Mouse (Mus musculus) limb, embryonic 10.5 days (tissue): ENCODE measurements around the gene 1110017D15Rik. TPM values are rescaled to one million over a fixed set of nuclear protein-coding genes. Genes with fewer than 3 reads are reported as not detected.
A peak's percentile ranks its signal among the peaks of the same experiment; 100 is the strongest.

Source experiments
- DNase-seq: peaks from one replicate; pipeline ENCODE4 v3.0.0-alpha.2; 2017; ENCODE audit warnings: low spot score
- H3K27ac ChIP-seq: fragments of 300-500 bp; sonication (generic); 2 replicates; pipeline ENCODE4 v1.5.1; 2016; ENCODE audit warnings: mild to moderate bottlenecking
- H3K27me3 ChIP-seq: fragments of 300-500 bp; sonication (generic); 2 replicates; pipeline ENCODE4 v1.6.1; 2016; ENCODE audit warnings: low read depth, mild to moderate bottlenecking; ENCODE audit not compliant: poor library complexity, severe bottlenecking
- H3K36me3 ChIP-seq: fragments of 300-500 bp; sonication (generic); 2 replicates; pipeline ENCODE4 v1.6.1; 2016; ENCODE audit warnings: mild to moderate bottlenecking, moderate library complexity
- H3K4me1 ChIP-seq: fragments of 300-500 bp; sonication (generic); 2 replicates; pipeline ENCODE4 v1.6.1; 2016
- H3K4me3 ChIP-seq: fragments of 300-500 bp; sonication (generic); 2 replicates; pipeline ENCODE4 v1.5.1; 2016; ENCODE audit warnings: mild to moderate bottlenecking, moderate library complexity
- H3K9me3 ChIP-seq: fragments of 300-500 bp; sonication (generic); replicated peaks from 2 replicates; pipeline ENCODE4 v1.6.1; 2016; ENCODE audit warnings: mild to moderate bottlenecking
- WGBS: fragments of 180-500 bp; shearing (Covaris S2); methylation state at CpG from one replicate; pipeline ENCODE4 v1.1.7; 2016; 5-methylcytosine and 5-hydroxymethylcytosine counted together
- polyA plus RNA-seq: library from polyadenylated mRNA; unstranded; fragments of >200 nt; fragmentation: Nextera tagmentation; extraction: Ambion mirVana; gene quantifications from 2 replicates; pipeline ENCODE4 v1.2.1, GENCODE M21; 2016

1110017D15Rik gene
- polyA plus RNA-seq, 1 experiment from 2014 or later = 4.3 TPM

DNA sequence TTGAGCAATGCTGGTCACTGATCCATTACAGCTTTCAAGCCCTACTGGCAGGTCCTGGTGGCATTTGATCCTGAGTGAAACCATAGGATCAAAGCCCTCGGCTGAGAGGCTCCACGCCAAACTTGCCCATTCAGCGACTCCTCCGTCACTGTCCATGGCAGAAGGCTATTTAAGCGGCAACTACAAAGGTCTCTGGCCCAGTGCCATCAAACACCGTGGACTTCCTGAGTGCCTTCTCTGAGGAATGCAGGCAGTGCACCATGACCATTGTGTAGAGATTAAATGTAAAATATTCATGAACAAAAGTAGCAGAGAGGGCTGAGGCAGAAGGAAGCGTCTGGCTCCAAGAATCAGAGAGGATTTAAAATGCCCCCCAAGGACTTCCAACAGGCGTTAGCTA lies 10.9 kb upstream of the 1110017D15Rik start:
- H3K4me1 ChIP-seq = no peaks in the 10 kb centered on the region; the same call in 1 of the 2 replicates
- no peak overlapping the region for H3K4me3 ChIP-seq
- H3K27ac ChIP-seq = no peak overlapping the region
- 37% methylated on average over 8 of the region's 8 CpGs for WGBS
- no peaks in the 10 kb centered on the region for H3K9me3 ChIP-seq
- H3K27me3 ChIP-seq = peaks cover 42% of the 10 kb centered on the region; the same call in 1 of the 2 replicates
- H3K36me3 ChIP-seq = no peaks in the 10 kb centered on the region
- no peak for DNase-seq

GRCm38 (mm10) chr4:41527076-41527475 lies 9.9 kb upstream of the 1110017D15Rik start:
- 47% methylated on average over 13 of the region's 13 CpGs for WGBS
- Histone ChIP-seq H3K27ac (no peak overlapping the region), H3K36me3 (no peaks in the 10 kb centered on the region), H3K9me3 (no peaks in the 10 kb centered on the region), H3K4me3 (no peak overlapping the region), H3K4me1 (no peaks in the 10 kb centered on the region; the same call in 1 of the 2 replicates), H3K27me3 (peaks cover 48% of the 10 kb centered on the region; the same call in 1 of the 2 replicates)
- no peak for DNase-seq

DNA sequence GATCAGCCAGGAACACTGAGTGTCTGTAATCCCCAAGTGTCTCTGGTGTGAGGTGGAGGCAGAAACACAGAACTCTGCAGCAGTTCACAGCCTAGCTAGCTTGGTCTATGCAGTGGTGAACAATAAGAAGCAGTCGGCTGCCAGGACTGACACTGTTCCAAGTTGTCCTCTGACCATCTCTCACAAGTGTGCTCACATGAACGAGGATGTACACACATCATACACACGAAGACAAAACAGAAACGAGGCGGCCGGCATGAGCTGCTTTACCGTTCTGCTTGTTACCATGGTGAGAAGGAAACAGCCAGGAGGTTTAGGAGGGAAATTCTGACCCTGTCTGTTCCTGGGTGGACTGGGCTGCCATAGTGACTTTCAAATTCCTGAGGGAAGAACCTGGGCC lies 9.4 kb upstream of the 1110017D15Rik start:
- Histone ChIP-seq H3K4me1 (no peaks in the 10 kb centered on the region; the same call in 1 of the 2 replicates), H3K9me3 (no peaks in the 10 kb centered on the region), H3K36me3 (no peaks in the 10 kb centered on the region), H3K27me3 (peaks cover 53% of the 10 kb centered on the region), H3K27ac (no peak overlapping the region), H3K4me3 (no peak overlapping the region)
- WGBS = 79% methylated on average over 7 of the region's 7 CpGs
- DNase-seq = no peak

DNA sequence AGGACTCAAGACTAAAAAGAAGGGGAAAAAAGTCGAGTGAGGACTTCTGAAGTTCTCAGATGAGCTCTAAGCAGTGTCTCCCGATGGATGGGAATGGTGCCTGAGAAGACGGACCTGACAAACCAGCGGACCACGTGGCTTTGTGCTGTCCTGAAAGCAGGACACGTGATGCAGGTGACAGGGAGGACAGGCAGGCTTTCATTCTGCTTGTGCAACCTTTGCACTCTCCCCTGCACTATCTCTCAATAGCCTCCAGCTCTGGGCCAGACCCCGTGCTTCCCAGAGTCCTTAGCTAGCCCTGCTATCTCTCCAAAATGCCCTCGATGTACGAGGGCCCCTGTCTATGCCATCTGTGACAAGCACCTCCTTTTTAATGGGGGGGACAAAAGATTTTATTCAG lies 7.7 kb upstream of the 1110017D15Rik start:
- Histone ChIP-seq H3K27me3 (peaks cover 71% of the 10 kb centered on the region), H3K4me1 (peaks cover 4% of the 10 kb centered on the region), H3K9me3 (no peaks in the 10 kb centered on the region), H3K4me3 (no peak overlapping the region), H3K27ac (no peak overlapping the region), H3K36me3 (no peaks in the 10 kb centered on the region)
- 78% methylated on average over 9 of the region's 9 CpGs for WGBS
- no peak for DNase-seq

DNA sequence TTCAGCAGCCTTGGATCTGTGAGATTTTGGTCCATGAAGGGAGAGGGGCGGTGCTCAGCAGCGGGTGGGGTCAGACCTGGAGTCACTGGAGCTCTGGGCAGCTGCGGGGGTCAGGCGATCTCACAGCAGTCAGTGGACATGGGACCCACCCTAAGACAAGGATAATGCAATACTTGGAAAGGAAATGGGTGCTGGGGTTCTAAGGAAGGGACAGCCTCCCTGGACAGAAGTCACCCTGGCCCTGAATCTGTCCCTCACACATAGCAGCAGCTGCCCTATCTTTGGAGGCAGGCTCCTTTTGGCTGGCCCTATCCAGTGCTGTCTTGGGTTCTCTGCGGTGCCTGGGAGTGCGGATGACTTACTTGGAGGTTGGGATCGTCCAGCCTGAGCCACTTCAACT lies 6.7 kb upstream of the 1110017D15Rik start:
- DNase-seq = no peak
- 77% methylated on average over 7 of the region's 7 CpGs for WGBS
- Histone ChIP-seq H3K4me1 (peaks cover 4% of the 10 kb centered on the region), H3K27ac (no peak overlapping the region), H3K36me3 (no peaks in the 10 kb centered on the region), H3K27me3 (peaks cover 81% of the 10 kb centered on the region), H3K4me3 (no peak overlapping the region), H3K9me3 (no peaks in the 10 kb centered on the region)

- peaks cover 83% of the 10 kb centered on the region for H3K27me3 ChIP-seq
- 45% methylated on average over 5 of the region's 5 CpGs for WGBS
Measured at GRCm38 (mm10) chr4:41522788-41523187, 5.7 kb upstream of the 1110017D15Rik start.

GRCm38 (mm10) chr4:41522136-41522535 lies 5.0 kb upstream of the 1110017D15Rik start:
- H3K9me3 ChIP-seq = no peaks in the 10 kb centered on the region
- H3K4me1 ChIP-seq = peaks cover 4% of the 10 kb centered on the region
- H3K4me3 ChIP-seq = no peak overlapping the region
- no peak overlapping the region for H3K27ac ChIP-seq
- peaks cover 79% of the 10 kb centered on the region for H3K27me3 ChIP-seq
- H3K36me3 ChIP-seq = no peaks in the 10 kb centered on the region
- WGBS = 90% methylated on average over 6 of the region's 6 CpGs
- DNase-seq = no peak

More at GRCm38 (mm10) chr4:41522788-41523187, 5.7 kb upstream of the 1110017D15Rik start:
- no peak overlapping the region for H3K27ac ChIP-seq
- H3K4me1 ChIP-seq = peaks cover 4% of the 10 kb centered on the region
- no peak overlapping the region for H3K4me3 ChIP-seq
- no peaks in the 10 kb centered on the region for H3K36me3 ChIP-seq
- no peak for DNase-seq
- H3K9me3 ChIP-seq = no peaks in the 10 kb centered on the region

DNA sequence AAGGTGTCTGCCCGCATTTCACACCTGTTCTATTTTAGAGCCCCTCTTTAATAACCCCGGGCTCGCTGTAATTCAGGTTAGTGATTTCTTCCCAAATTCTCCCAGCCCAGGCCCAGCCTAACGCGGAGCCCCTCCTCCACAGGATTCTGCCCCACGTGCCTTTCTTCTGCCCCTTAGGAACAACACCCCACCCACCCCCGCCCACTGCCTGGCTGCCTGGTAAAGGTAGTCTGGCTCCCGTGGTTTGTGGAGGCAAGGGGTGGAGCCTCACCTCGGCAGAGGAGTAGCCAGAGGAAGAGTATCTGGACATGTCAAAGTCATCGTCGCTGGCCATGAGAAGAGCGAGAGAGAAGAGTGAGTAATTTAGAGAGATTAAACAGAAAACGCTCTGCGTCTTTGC lies 3.5 kb upstream of the 1110017D15Rik start:
- no peak for DNase-seq
- Histone ChIP-seq H3K9me3 (no peaks in the 10 kb centered on the region), H3K27me3 (peaks cover 66% of the 10 kb centered on the region), H3K36me3 (no peaks in the 10 kb centered on the region), H3K27ac (no peak overlapping the region), H3K4me1 (peaks cover 4% of the 10 kb centered on the region; the same call in 1 of the 2 replicates), H3K4me3 (no peak overlapping the region)
- 36% methylated on average over 14 of the region's 14 CpGs for WGBS

- H3K27ac ChIP-seq = no peak overlapping the region
- WGBS = 93% methylated on average over 5 of the region's 5 CpGs
- DNase-seq = no peak
- no peaks in the 10 kb centered on the region for H3K36me3 ChIP-seq
- peaks cover 8% of the 10 kb centered on the region for H3K4me1 ChIP-seq
- H3K4me3 ChIP-seq = no peak overlapping the region
- H3K9me3 ChIP-seq = no peaks in the 10 kb centered on the region
- H3K27me3 ChIP-seq = peaks cover 57% of the 10 kb centered on the region
Measured at GRCm38 (mm10) chr4:41519195-41519594, 2.1 kb upstream of the 1110017D15Rik start.

GRCm38 (mm10) chr4:41518349-41518748 lies 1.2 kb upstream of the 1110017D15Rik start:
- Histone ChIP-seq H3K9me3 (no peaks in the 10 kb centered on the region), H3K4me3 (no peak overlapping the region), H3K36me3 (no peaks in the 10 kb centered on the region), H3K27me3 (peaks cover 48% of the 10 kb centered on the region), H3K27ac (0 out of 2 replicates have a peak overlapping the region, but pooled peaks have one; percentile 5), H3K4me1 (peaks cover 16% of the 10 kb centered on the region)
- 74% methylated on average over 7 of the region's 7 CpGs for WGBS
- no peak for DNase-seq

DNA sequence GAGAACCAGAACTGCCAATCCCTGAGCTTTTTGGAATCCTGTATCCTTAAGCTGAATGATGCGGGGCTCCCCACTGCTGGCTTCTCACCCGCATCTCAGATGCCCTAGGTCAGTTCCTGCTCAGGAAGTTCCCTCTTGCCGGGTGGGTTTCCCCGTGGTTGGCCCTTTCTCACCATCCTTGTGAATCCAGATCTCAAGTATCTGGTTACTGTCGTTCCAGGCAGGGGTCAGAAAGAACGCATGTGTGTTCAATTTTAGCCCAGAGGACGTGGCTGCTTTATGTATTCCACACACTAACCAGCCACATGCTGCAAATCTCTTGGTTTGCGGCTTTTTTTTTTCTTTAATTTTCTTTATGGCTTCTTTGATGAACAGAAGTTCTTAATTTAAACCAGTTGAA lies 3.4 kb downstream of the 1110017D15Rik start:
- Histone ChIP-seq H3K4me1 (peaks cover 23% of the 10 kb centered on the region), H3K27ac (peak overlapping the region; percentile 64), H3K9me3 (no peaks in the 10 kb centered on the region), H3K36me3 (no peaks in the 10 kb centered on the region), H3K27me3 (peaks cover 16% of the 10 kb centered on the region), H3K4me3 (no peak overlapping the region)
- WGBS = 7% methylated on average over 8 of the region's 8 CpGs
- DNase-seq = peak; percentile 41

DNA sequence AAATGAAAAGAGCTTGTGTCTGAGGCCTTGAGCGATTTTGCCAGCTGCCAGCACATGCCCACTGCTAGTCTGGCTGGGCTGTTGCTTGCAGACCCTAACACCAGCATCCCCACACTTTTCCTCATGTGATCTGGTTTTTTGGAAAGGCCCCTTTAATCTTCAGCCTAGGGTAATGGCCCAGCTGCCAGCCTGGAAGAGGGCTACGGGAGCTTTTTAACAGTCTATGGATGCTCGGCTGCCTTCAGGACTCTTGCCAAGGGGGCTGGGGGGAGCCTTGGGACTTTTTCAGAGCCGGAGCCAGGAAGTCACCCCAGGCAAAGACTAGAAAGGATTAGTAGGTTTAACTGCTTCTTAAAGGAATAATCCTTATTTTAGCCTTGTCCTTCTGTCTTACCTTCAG lies 3.8 kb downstream of the 1110017D15Rik start:
- Histone ChIP-seq H3K9me3 (no peaks in the 10 kb centered on the region), H3K4me1 (peaks cover 23% of the 10 kb centered on the region), H3K36me3 (no peaks in the 10 kb centered on the region), H3K27me3 (peaks cover 17% of the 10 kb centered on the region), H3K4me3 (no peak overlapping the region), H3K27ac (peak overlapping the region; percentile 64)
- no peak for DNase-seq
- WGBS = 22% methylated on average over 4 of the region's 4 CpGs

DNA sequence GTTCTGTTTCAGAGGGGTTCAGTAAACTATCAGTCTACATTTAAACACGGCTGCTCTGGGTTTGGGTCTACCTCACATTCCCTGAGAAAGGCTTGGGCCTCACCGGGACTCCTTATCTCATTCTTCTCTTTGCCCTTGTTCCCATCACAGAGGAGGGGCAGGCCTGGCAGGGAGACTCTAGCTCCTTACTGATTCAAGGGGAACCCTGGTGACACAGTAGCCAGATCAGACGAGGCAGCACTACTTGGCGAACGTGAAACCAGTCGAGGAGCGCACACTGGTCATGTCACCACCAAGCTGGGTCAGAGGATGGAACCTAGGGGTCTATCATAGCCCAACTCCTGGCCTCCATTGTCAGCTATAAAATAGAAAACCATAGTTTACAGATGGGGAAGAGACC lies 9.1 kb downstream of the 1110017D15Rik start:
- Histone ChIP-seq H3K9me3 (no peaks in the 10 kb centered on the region), H3K27me3 (peaks cover 34% of the 10 kb centered on the region), H3K27ac (no peak overlapping the region), H3K4me3 (peak overlapping the region; percentile 59), H3K4me1 (peaks cover 35% of the 10 kb centered on the region), H3K36me3 (no peaks in the 10 kb centered on the region)
- 44% methylated on average over 7 of the region's 7 CpGs for WGBS
- no peak for DNase-seq

GRCm38 (mm10) chr4:41507326-41507924 lies 9.7 kb downstream of the 1110017D15Rik start:
- Histone ChIP-seq H3K4me1 (peaks cover 35% of the 10 kb centered on the region), H3K4me3 (peak overlapping the region; percentile 59), H3K27ac (peak overlapping the region; percentile 84), H3K9me3 (no peaks in the 10 kb centered on the region), H3K27me3 (peaks cover 38% of the 10 kb centered on the region), H3K36me3 (no peaks in the 10 kb centered on the region)
- no peak for DNase-seq
- WGBS = 1% methylated on average over 22 of the region's 22 CpGs
